In the genomic region with DNA sequence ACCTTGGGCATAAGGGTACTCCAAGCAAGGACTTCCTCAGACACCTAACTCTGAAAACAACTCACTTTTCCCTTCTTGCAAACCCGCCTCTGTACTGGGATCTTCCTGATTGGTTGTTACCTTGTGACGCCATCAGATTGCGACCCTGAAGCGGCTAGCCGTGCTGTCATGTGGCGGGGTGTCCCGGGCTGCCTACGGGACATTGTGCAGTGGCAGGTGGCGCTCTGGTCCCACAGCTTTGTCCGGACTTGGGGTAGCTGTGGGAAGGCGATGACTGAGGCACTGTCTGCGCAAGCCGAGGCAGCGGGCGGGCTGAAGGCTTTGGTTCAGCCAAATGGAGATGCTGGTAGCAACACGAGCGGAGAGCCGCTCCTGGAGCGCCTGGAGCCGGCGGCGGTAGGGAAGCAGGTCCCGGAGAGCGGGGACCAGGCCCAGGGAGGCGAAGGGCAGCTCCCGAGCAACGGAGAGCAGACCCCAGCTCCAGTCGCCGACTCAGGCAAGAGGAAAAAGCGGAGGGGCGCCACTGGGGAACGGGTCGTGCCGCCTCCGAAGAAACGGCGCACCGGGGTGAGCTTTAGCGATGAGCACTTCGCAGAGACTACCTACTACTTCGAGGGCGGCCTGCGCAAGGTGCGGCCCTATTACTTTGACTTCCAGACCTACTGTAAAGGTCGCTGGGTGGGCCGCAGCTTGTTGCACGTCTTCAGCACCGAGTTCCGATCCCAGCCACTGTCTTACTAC, we compare ENCODE assay signal across 8 mouse cellular contexts. TPM values are rescaled to one million over a fixed set of nuclear protein-coding genes. Genes with fewer than 3 reads are reported as not detected.
DNase-seq lines count a peak whose midpoint lies in the region; ATAC-seq and TF ChIP-seq lines count a peak whose summit lies in the region.

A gene (plus strand): TSS at position 135 of the 741 bp plus-strand sequence.

- no peaks in the 10 kb centered on the region for H3K4me1 ChIP-seq in bone marrow macrophage, adult 2 months (ENCODE audit: control insufficient read depth, insufficient read depth, low read length)
- H3K4me1 ChIP-seq in embryonic fibroblast, embryonic 13.5 days (ENCODE audit: control insufficient read depth, insufficient read depth, low read length), result peaks cover 4% of the 10 kb centered on the region; the same call in 1 of the 2 replicates
- no peaks in the 10 kb centered on the region for H3K4me1 ChIP-seq in kidney, embryonic 14.5 days (ENCODE audit: control insufficient read depth, insufficient read depth, low read length)
- H3K4me1 ChIP-seq in limb, embryonic 15.5 days, result peaks cover 8% of the 10 kb centered on the region

- peak within 1 kb of the TSS; percentile 86 for H3K9ac ChIP-seq in kidney, embryonic 14.5 days (ENCODE audit: low read depth, low read length)
- peak within 1 kb of the TSS; percentile 64 for H3K9ac ChIP-seq in limb, embryonic 15.5 days

- H3K4me3 ChIP-seq in bone marrow macrophage, adult 2 months (ENCODE audit: insufficient read depth, low read length), result peak within 1 kb of the TSS; percentile 69
- peak within 1 kb of the TSS; percentile 71 for H3K4me3 ChIP-seq in embryonic fibroblast, embryonic 13.5 days (ENCODE audit: insufficient read depth, low read length)
- H3K4me3 ChIP-seq in kidney, embryonic 14.5 days (ENCODE audit: low read length), result peak within 1 kb of the TSS; percentile 96
- H3K4me3 ChIP-seq in limb, embryonic 15.5 days, result peak within 1 kb of the TSS; percentile 94

- peak within 1 kb of the TSS; percentile 76 for H3K4me2 ChIP-seq in kidney, embryonic 14.5 days (replicated peaks; ENCODE audit: low read depth, low read length)
- H3K4me2 ChIP-seq in limb, embryonic 15.5 days, result peak within 1 kb of the TSS; percentile 82

- peaks cover 21% of the 10 kb centered on the region for H3K36me3 ChIP-seq in kidney, embryonic 14.5 days (ENCODE audit: control insufficient read depth, insufficient read depth, low read length)
- H3K36me3 ChIP-seq in limb, embryonic 15.5 days, result peaks cover 25% of the 10 kb centered on the region

- DNase-seq in A20 (ENCODE audit: low read depth, low spot score), result peak; percentile 97
- peak; percentile 93 to 96 for DNase-seq in heart, adult 9 months (ENCODE audit: low spot score in 2 of 2)
- peak; percentile 78 to 84 for DNase-seq in monocyte, adult 2 months (ENCODE audit: low read depth in 1 of 2, low spot score in 2 of 2)
- peak; percentile 91 to 94 for DNase-seq in spleen, postnatal 36 days (ENCODE audit: low spot score in 2 of 2)

- H3K27ac ChIP-seq in bone marrow macrophage, adult 2 months (ENCODE audit: insufficient read depth, low read depth, low read length), result 0 out of 2 replicates have a peak within 1 kb of the TSS, but pooled peaks have one; percentile 22
- no peak within 1 kb of the TSS for H3K27ac ChIP-seq in embryonic fibroblast, embryonic 13.5 days (ENCODE audit: insufficient read depth, low read length)
- peak within 1 kb of the TSS; percentile 86 for H3K27ac ChIP-seq in kidney, embryonic 14.5 days (ENCODE audit: low read depth, low read length)
- peak within 1 kb of the TSS; percentile 85 for H3K27ac ChIP-seq in limb, embryonic 15.5 days

- ATAC-seq in kidney, embryonic 14.5 days (ENCODE audit: low FRiP score, low TSS enrichment), result peak; percentile 96
- ATAC-seq in limb, embryonic 15.5 days (ENCODE audit: insufficient number of reproducible peaks, low FRiP score, low TSS enrichment, low read depth), result peak; percentile 90

- 0 out of 2 replicates have a peak, but pooled peaks have one; percentile 8 for TF ChIP-seq CTCF in bone marrow macrophage, adult 2 months (IDR thresholded peaks at IDR 0.05; ENCODE audit: low read depth, low read length)
- peak; percentile 24; the same call in 1 of the 2 replicates for TF ChIP-seq CTCF in embryonic fibroblast, embryonic 13.5 days (IDR thresholded peaks at IDR 0.05; ENCODE audit: borderline replicate concordance, insufficient read depth, low read length)

- H3K27me3 ChIP-seq in kidney, embryonic 14.5 days (ENCODE audit: control insufficient read depth, insufficient read depth, low read length), result no peaks in the 10 kb centered on the region
- H3K27me3 ChIP-seq in limb, embryonic 15.5 days, result no peaks in the 10 kb centered on the region

- H3K9me3 ChIP-seq in kidney, embryonic 14.5 days (ENCODE audit: control insufficient read depth, low read length), result no peaks in the 10 kb centered on the region
- no peaks in the 10 kb centered on the region for H3K9me3 ChIP-seq in limb, embryonic 15.5 days

- TF ChIP-seq POLR2A in bone marrow macrophage, adult 2 months (IDR thresholded peaks at IDR 0.05; ENCODE audit: borderline replicate concordance, low read depth, low read length), result no peak
- TF ChIP-seq POLR2A in embryonic fibroblast, embryonic 13.5 days (IDR thresholded peaks at IDR 0.05; ENCODE audit: low read depth, low read length), result peak; percentile 87

- WGBS in kidney, embryonic 14.5 days, result under 1% methylated on average over 49 of the region's 49 CpGs
- WGBS in limb, embryonic 15.5 days, result 0% methylated on average over 49 of the region's 49 CpGs

RNA-seq across cellular contexts. Expression of the gene that starts here (rescaled TPM):
- 1.9 and 2.5 TPM in 2 replicates for polyA plus RNA-seq in bone marrow macrophage, adult 2 months (2012; ENCODE audit: insufficient read depth, insufficient read length, missing spikeins)
- 3.9 and 4.2 TPM in 2 replicates for polyA plus RNA-seq in embryonic fibroblast, embryonic 13.5 days (2011; ENCODE audit: insufficient read length, low read depth, missing spikeins)
- polyA plus RNA-seq in kidney, embryonic 14.5 days (2014; fragmentation: Nextera tagmentation; extraction: Ambion mirVana), result 5.8 and 6.0 TPM in 2 replicates
- 2.8 and 4.1 TPM in 2 replicates for polyA plus RNA-seq in limb, embryonic 15.5 days (2015; fragmentation: Nextera tagmentation; extraction: Ambion mirVana)
